Mouse (Mus musculus) heart, adult 2 months (tissue): Measurements from ENCODE around the gene 4930402H24Rik. TPM values are rescaled to one million over a fixed set of nuclear protein-coding genes. Genes with fewer than 3 reads are reported as not detected.

Experiments
- DNase-seq, 2 experiments: peaks; one replicate each; pipeline ENCODE4 v3.0.0; 2021
- H3K27ac ChIP-seq: fragments of 200-600 bp; 2 replicates; pipeline ENCODE4 v1.8.1; 2022
- H3K27me3 ChIP-seq: fragments of 200-500 bp; 2 replicates; pipeline ENCODE4 v1.6.1; 2012; ENCODE audit warnings: mild to moderate bottlenecking, low read length, inconsistent platforms, mixed read lengths; ENCODE audit not compliant: control insufficient read depth, insufficient read depth
- H3K36me3 ChIP-seq: fragments of 200-500 bp; 2 replicates; pipeline ENCODE4 v1.6.1; 2012; ENCODE audit warnings: low read length, inconsistent platforms; ENCODE audit not compliant: control insufficient read depth, insufficient read depth
- H3K4me1 ChIP-seq: fragments of 200-500 bp; 2 replicates; pipeline ENCODE4 v1.6.1; 2011; ENCODE audit warnings: low read length; ENCODE audit not compliant: control insufficient read depth, insufficient read depth
- H3K4me3 ChIP-seq: fragments of 200-600 bp; 2 replicates; pipeline ENCODE4 v1.8.1; 2022
- H3K79me2 ChIP-seq: fragments of 200-500 bp; replicated peaks from 2 replicates; pipeline ENCODE4 v1.6.1; 2012; ENCODE audit warnings: mild to moderate bottlenecking, inconsistent platforms, low read length, moderate library complexity, mixed read lengths; ENCODE audit not compliant: control insufficient read depth, insufficient read depth
- H3K9ac ChIP-seq: fragments of 200-500 bp; 2 replicates; pipeline ENCODE4 v1.6.1; 2012; ENCODE audit warnings: low read depth, mild to moderate bottlenecking, control low read depth, inconsistent platforms, low read length, mixed read lengths
- CTCF ChIP-seq: fragments of 200-600 bp; IDR thresholded peaks from 2 replicates; pipeline ENCODE4 v1.8.1; 2022; ENCODE audit warnings: antibody characterized with exemption, mild to moderate bottlenecking, moderate library complexity
- EP300 ChIP-seq: fragments of 200-500 bp; IDR thresholded peaks from 2 replicates; pipeline ENCODE4 v1.6.1; 2011; ENCODE audit warnings: low read depth, low read length, control low read depth; ENCODE audit not compliant: insufficient read depth
- POLR2A ChIP-seq: fragments of 200-500 bp; IDR thresholded peaks from 2 replicates; pipeline ENCODE4 v1.6.1; 2011; ENCODE audit warnings: mild to moderate bottlenecking, low read depth, low read length, control low read depth; ENCODE audit not compliant: insufficient read depth
- WGBS: fragments of 180-500 bp; shearing (Covaris S2); methylation state at CpG from one replicate; pipeline ENCODE4 v1.1.7; 2018; 5-methylcytosine and 5-hydroxymethylcytosine counted together
- intact Hi-C: fragments of 180-260 bp; cut with DNase I; formaldehyde crosslinking; loops from one replicate; pipeline ENCODE4 v1.15.1; 2025
- polyA plus RNA-seq: library from polyadenylated mRNA; depleted of rRNA; stranded (reverse); fragments of >200 nt; gene quantifications from 2 replicates; pipeline ENCODE4 v1.2.3, GENCODE M21; 2012
- total RNA-seq, 2 experiments: library from RNA; stranded (reverse); gene quantifications; 2 replicates each; pipeline ENCODE4 v1.2.3; 2021

Gene 4930402H24Rik
- total and polyA plus RNA-seq, 3 experiments, result 34.2 to 52.3 (median 50.7) TPM

- Histone ChIP-seq H3K36me3 (no peaks in the 10 kb centered on the region), H3K4me1 (no peaks in the 10 kb centered on the region), H3K79me2 (no peaks in the 10 kb centered on the region), H3K9ac (no peak overlapping the region), H3K27me3 (peaks cover 2% of the 10 kb centered on the region; the same call in 1 of the 2 replicates), H3K27ac (no peak overlapping the region), H3K4me3 (peak overlapping the region; percentile 57)
- no peak for TF ChIP-seq EP300
- TF ChIP-seq CTCF, result no peak
- TF ChIP-seq POLR2A, result no peak
- no peak for DNase-seq
- intact Hi-C loops, result no loop called here
- WGBS, result 12% methylated on average over 14 of the region's 14 CpGs
Measured at GRCm38 (mm10) chr2:130697821-130698266, 208.4 kb downstream of the 4930402H24Rik start.

- H3K4me1 ChIP-seq, result no peaks in the 10 kb centered on the region
- under 1% methylated on average over 65 of the region's 65 CpGs for WGBS
Measured at GRCm38 (mm10) chr2:130697153-130697810, 208.9 kb downstream of the 4930402H24Rik start, which contains the start of gene Slc4a11. TSS of gene Slc4a11 (minus strand) at chr2:130697519.

GRCm38 (mm10) chr2:130696700-130697152 is 209.5 kb downstream of the 4930402H24Rik start:
- intact Hi-C loops, result no loop called here
- Histone ChIP-seq H3K9ac (peak overlapping the region; percentile 54), H3K27ac (no peak overlapping the region), H3K27me3 (peaks cover 2% of the 10 kb centered on the region; the same call in 1 of the 2 replicates), H3K79me2 (no peaks in the 10 kb centered on the region), H3K36me3 (no peaks in the 10 kb centered on the region), H3K4me3 (peak overlapping the region; percentile 57), H3K4me1 (no peaks in the 10 kb centered on the region)
- 3% methylated on average over 31 of the region's 31 CpGs for WGBS
- DNase-seq, result no peak
- TF ChIP-seq POLR2A, result no peak
- no peak for TF ChIP-seq CTCF

More at GRCm38 (mm10) chr2:130697153-130697810, 208.9 kb downstream of the 4930402H24Rik start, which contains the start of gene Slc4a11:
- H3K36me3 ChIP-seq, result no peaks in the 10 kb centered on the region
- peak within 1 kb of the TSS; percentile 57 for H3K4me3 ChIP-seq
- peaks cover 2% of the 10 kb centered on the region; the same call in 1 of the 2 replicates for H3K27me3 ChIP-seq
- H3K27ac ChIP-seq, result no peak within 1 kb of the TSS
- H3K79me2 ChIP-seq, result no peaks in the 10 kb centered on the region
- peak within 1 kb of the TSS; percentile 54 for H3K9ac ChIP-seq
- DNase-seq, result peak; percentile 66 to 69
- TF ChIP-seq POLR2A, result no peak
- no peak for TF ChIP-seq EP300
- TF ChIP-seq CTCF, result no peak
- intact Hi-C loops, result no loop called here

GRCm38 (mm10) chr2:130693563-130693962 is 212.6 kb downstream of the 4930402H24Rik start:
- Histone ChIP-seq H3K79me2 (no peaks in the 10 kb centered on the region), H3K4me1 (no peaks in the 10 kb centered on the region), H3K27me3 (peaks cover 2% of the 10 kb centered on the region; the same call in 1 of the 2 replicates), H3K4me3 (no peak overlapping the region), H3K9ac (no peak overlapping the region), H3K27ac (no peak overlapping the region), H3K36me3 (no peaks in the 10 kb centered on the region)
- WGBS, result 54% methylated on average over 3 of the region's 3 CpGs
- DNase-seq, result no peak
- no peak for TF ChIP-seq EP300
- no peak for TF ChIP-seq CTCF
- TF ChIP-seq POLR2A, result no peak
- intact Hi-C loops, result no loop called here

- intact Hi-C loops, result no loop called here
- Histone ChIP-seq H3K36me3 (no peaks in the 10 kb centered on the region), H3K4me1 (no peaks in the 10 kb centered on the region), H3K27me3 (no peaks in the 10 kb centered on the region), H3K4me3 (no peak overlapping the region), H3K27ac (no peak overlapping the region), H3K9ac (no peak overlapping the region), H3K79me2 (no peaks in the 10 kb centered on the region)
- TF ChIP-seq CTCF (no peak), POLR2A (no peak), EP300 (no peak)
- DNase-seq, result no peak
- 59% methylated on average over 2 of the region's 2 CpGs for WGBS
Measured at GRCm38 (mm10) chr2:130689011-130689410, 217.2 kb downstream of the 4930402H24Rik start.

GRCm38 (mm10) chr2:130685426-130685825 is 220.8 kb downstream of the 4930402H24Rik start:
- Histone ChIP-seq H3K4me1 (no peaks in the 10 kb centered on the region), H3K36me3 (no peaks in the 10 kb centered on the region), H3K79me2 (no peaks in the 10 kb centered on the region), H3K27me3 (no peaks in the 10 kb centered on the region), H3K4me3 (no peak overlapping the region), H3K9ac (no peak overlapping the region), H3K27ac (no peak overlapping the region)
- intact Hi-C loops, result no loop called here
- TF ChIP-seq CTCF, result no peak
- TF ChIP-seq POLR2A, result no peak
- TF ChIP-seq EP300, result no peak
- 78% methylated on average over 9 of the region's 9 CpGs for WGBS
- DNase-seq, result no peak
